Mouse (Mus musculus) cerebellum, adult 2 months (tissue): ENCODE results near the gene Ccdc183.

ENCODE experiments used
- CTCF ChIP-seq: fragments of 200-500 bp; IDR thresholded peaks from 2 replicates; pipeline ENCODE4 v1.5.1; 2011; ENCODE audit warnings: low read depth, mild to moderate bottlenecking, control low read depth, low read length, moderate library complexity, borderline replicate concordance; ENCODE audit not compliant: insufficient read depth
- POLR2A ChIP-seq: fragments of 200-500 bp; IDR thresholded peaks from 2 replicates; pipeline ENCODE4 v1.6.1; 2011; ENCODE audit warnings: low read length, control low read depth, borderline replicate concordance; ENCODE audit not compliant: insufficient read depth

DNA sequence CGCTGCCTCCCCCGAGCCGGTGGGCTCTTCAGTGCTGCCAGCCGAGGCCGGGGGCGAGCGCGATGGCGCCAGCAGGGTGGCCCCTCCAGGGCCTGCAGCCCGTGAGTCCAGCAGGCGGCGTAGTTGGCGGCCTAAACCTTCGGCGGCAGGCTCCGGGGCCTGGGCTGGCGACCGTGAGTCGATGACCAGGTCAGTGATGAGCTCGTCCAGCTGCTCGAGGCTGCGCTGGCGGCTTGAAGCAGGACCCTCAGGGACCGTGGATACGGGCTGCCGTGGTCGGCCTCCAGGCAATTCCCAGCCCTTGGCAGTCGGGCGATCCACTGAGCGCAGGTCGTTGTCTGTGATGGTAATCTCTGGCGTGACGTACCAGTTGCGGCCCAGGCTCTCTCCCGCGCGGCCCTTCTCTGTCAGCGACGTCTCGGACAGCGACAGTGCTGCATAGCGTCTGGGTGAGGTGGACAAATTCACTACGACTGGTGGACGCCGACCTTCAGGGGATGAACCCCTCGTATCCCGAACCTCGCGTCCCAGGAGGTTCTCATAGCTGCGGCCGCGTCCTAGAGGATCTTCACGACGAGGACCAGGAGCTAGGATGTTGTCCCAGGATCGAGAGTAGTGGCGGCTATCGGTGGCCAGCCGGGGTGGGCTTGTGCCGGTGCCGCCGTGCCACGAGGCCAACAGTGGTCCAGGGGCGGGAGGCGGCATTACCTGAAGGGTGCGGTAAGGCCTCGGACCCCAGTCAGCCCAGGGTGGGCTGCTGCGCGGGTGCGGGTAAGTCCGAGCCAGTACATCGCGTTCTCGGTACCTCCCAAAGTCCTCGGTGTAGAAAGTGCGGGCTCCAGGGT lies 39.3 kb downstream of the Ccdc183 start:
- TF ChIP-seq POLR2A (no peak), CTCF (no peak)
